Mouse (Mus musculus): ENCODE data around the gene Gbp5. TPM values are rescaled to one million over a fixed set of nuclear protein-coding genes. Genes with fewer than 3 reads are reported as not detected.
"Not testable (repeated sequence)": the region's sequence is repeated elsewhere in the genome, so short reads cannot be mapped to it uniquely, and the experiment has no call there.

The Gbp5 gene
- polyA plus RNA-seq, 1 experiment from 2014 or later = 0.13 TPM

- ATAC-seq (ENCODE audit: low read depth) = peak; percentile 44
- no peaks in the 10 kb centered on the region for H3K4me1 ChIP-seq (ENCODE audit: control insufficient read depth, low read depth, low read length)
- no peaks in the 10 kb centered on the region for H3K9me3 ChIP-seq (replicated peaks; ENCODE audit: control insufficient read depth, low read length)
- H3K27me3 ChIP-seq (ENCODE audit: control insufficient read depth, insufficient read depth, low read depth, low read length) = no peaks in the 10 kb centered on the region
- H3K4me2 ChIP-seq (ENCODE audit: low read depth, low read length) = no peak overlapping the region
- H3K27ac ChIP-seq (ENCODE audit: low read length) = no peak overlapping the region
- no peak overlapping the region for H3K4me3 ChIP-seq (ENCODE audit: low read depth, low read length)
- no peaks in the 10 kb centered on the region for H3K36me3 ChIP-seq (ENCODE audit: control insufficient read depth, insufficient read depth)
- WGBS (ENCODE audit: insufficient replicate concordance) = 50% methylated on average over 3 of the region's 3 CpGs
- H3K9ac ChIP-seq (ENCODE audit: low read depth, low read length) = no peak overlapping the region
These were observed 37.8 kb downstream of the Gbp5 start for GRCm38 (mm10) chr3:142531595-142531994.

- Histone ChIP-seq H3K4me2 (ENCODE audit: low read depth, low read length) (no peak overlapping the region), H3K27ac (ENCODE audit: low read length) (no peak overlapping the region), H3K36me3 (ENCODE audit: control insufficient read depth, insufficient read depth) (no peaks in the 10 kb centered on the region), H3K4me3 (ENCODE audit: low read depth, low read length) (no peak overlapping the region), H3K27me3 (ENCODE audit: control insufficient read depth, insufficient read depth, low read depth, low read length) (no peaks in the 10 kb centered on the region), H3K4me1 (ENCODE audit: control insufficient read depth, low read depth, low read length) (no peaks in the 10 kb centered on the region), H3K9ac (ENCODE audit: low read depth, low read length) (no peak overlapping the region), H3K9me3 (replicated peaks; ENCODE audit: control insufficient read depth, low read length) (no peaks in the 10 kb centered on the region)
- ATAC-seq (ENCODE audit: low read depth) = no peak
- 62% methylated on average over 3 of the region's 3 CpGs for WGBS (ENCODE audit: insufficient replicate concordance)
These were observed 39.4 kb downstream of the Gbp5 start for GRCm38 (mm10) chr3:142533185-142533584.

GRCm38 (mm10) chr3:142535667-142536066, 41.9 kb downstream of the Gbp5 start:
- H3K4me2 ChIP-seq (ENCODE audit: low read depth, low read length) = no peak overlapping the region
- H3K4me3 ChIP-seq (ENCODE audit: low read depth, low read length) = no peak overlapping the region
- WGBS (ENCODE audit: insufficient replicate concordance) = 58% methylated on average over 1 of the region's 1 CpGs
- no peaks in the 10 kb centered on the region for H3K4me1 ChIP-seq (ENCODE audit: control insufficient read depth, low read depth, low read length)
- H3K9ac ChIP-seq (ENCODE audit: low read depth, low read length) = no peak overlapping the region
- no peaks in the 10 kb centered on the region for H3K36me3 ChIP-seq (ENCODE audit: control insufficient read depth, insufficient read depth)
- H3K27ac ChIP-seq (ENCODE audit: low read length) = no peak overlapping the region
- no peaks in the 10 kb centered on the region for H3K9me3 ChIP-seq (replicated peaks; ENCODE audit: control insufficient read depth, low read length)
- no peak for ATAC-seq (ENCODE audit: low read depth)
- H3K27me3 ChIP-seq (ENCODE audit: control insufficient read depth, insufficient read depth, low read depth, low read length) = no peaks in the 10 kb centered on the region

GRCm38 (mm10) chr3:142541391-142541790, 47.6 kb downstream of the Gbp5 start:
- Histone ChIP-seq H3K27me3 (ENCODE audit: control insufficient read depth, insufficient read depth, low read depth, low read length) (no peaks in the 10 kb centered on the region), H3K9me3 (replicated peaks; ENCODE audit: control insufficient read depth, low read length) (no peaks in the 10 kb centered on the region), H3K4me3 (ENCODE audit: low read depth, low read length) (no peak overlapping the region), H3K9ac (ENCODE audit: low read depth, low read length) (no peak overlapping the region), H3K27ac (ENCODE audit: low read length) (no peak overlapping the region), H3K4me1 (ENCODE audit: control insufficient read depth, low read depth, low read length) (no peaks in the 10 kb centered on the region), H3K36me3 (ENCODE audit: control insufficient read depth, insufficient read depth) (no peaks in the 10 kb centered on the region), H3K4me2 (ENCODE audit: low read depth, low read length) (no peak overlapping the region)
- ATAC-seq (ENCODE audit: low read depth) = no peak
- WGBS (ENCODE audit: insufficient replicate concordance) = 58% methylated on average over 6 of the region's 6 CpGs

GRCm38 (mm10) chr3:142542776-142543175, 49.0 kb downstream of the Gbp5 start:
- ATAC-seq (ENCODE audit: low read depth); H3K27ac ChIP-seq (ENCODE audit: low read length); H3K9me3 ChIP-seq (replicated peaks; ENCODE audit: control insufficient read depth, low read length); H3K9ac ChIP-seq (ENCODE audit: low read depth, low read length); H3K36me3 ChIP-seq (ENCODE audit: control insufficient read depth, insufficient read depth); H3K4me2 ChIP-seq (ENCODE audit: low read depth, low read length); H3K4me3 ChIP-seq (ENCODE audit: low read depth, low read length); H3K4me1 ChIP-seq (ENCODE audit: control insufficient read depth, low read depth, low read length); H3K27me3 ChIP-seq (ENCODE audit: control insufficient read depth, insufficient read depth, low read depth, low read length): not testable (repeated sequence)
- 73% methylated on average over 12 of the region's 12 CpGs for WGBS (ENCODE audit: insufficient replicate concordance)

- ATAC-seq (ENCODE audit: low read depth) = no peak
These were observed 52.9 kb downstream of the Gbp5 start for GRCm38 (mm10) chr3:142546690-142547089.

GRCm38 (mm10) chr3:142550052-142550676, 56.4 kb downstream of the Gbp5 start:
- Histone ChIP-seq H3K27me3 (ENCODE audit: control insufficient read depth, insufficient read depth, low read depth, low read length) (no peaks in the 10 kb centered on the region), H3K4me2 (ENCODE audit: low read depth, low read length) (no peak overlapping the region), H3K27ac (ENCODE audit: low read length) (no peak overlapping the region), H3K36me3 (ENCODE audit: control insufficient read depth, insufficient read depth) (no peaks in the 10 kb centered on the region), H3K4me3 (ENCODE audit: low read depth, low read length) (no peak overlapping the region), H3K9me3 (replicated peaks; ENCODE audit: control insufficient read depth, low read length) (no peaks in the 10 kb centered on the region), H3K9ac (ENCODE audit: low read depth, low read length) (no peak overlapping the region), H3K4me1 (ENCODE audit: control insufficient read depth, low read depth, low read length) (no peaks in the 10 kb centered on the region)
- WGBS (ENCODE audit: insufficient replicate concordance) = 56% methylated on average over 3 of the region's 3 CpGs
- no peak for ATAC-seq (ENCODE audit: low read depth)

More at GRCm38 (mm10) chr3:142546690-142547089, 52.9 kb downstream of the Gbp5 start:
- Histone ChIP-seq H3K4me2 (ENCODE audit: low read depth, low read length) (no peak overlapping the region), H3K27ac (ENCODE audit: low read length) (no peak overlapping the region), H3K9ac (ENCODE audit: low read depth, low read length) (no peak overlapping the region), H3K4me1 (ENCODE audit: control insufficient read depth, low read depth, low read length) (no peaks in the 10 kb centered on the region), H3K9me3 (replicated peaks; ENCODE audit: control insufficient read depth, low read length) (no peaks in the 10 kb centered on the region), H3K4me3 (ENCODE audit: low read depth, low read length) (no peak overlapping the region), H3K36me3 (ENCODE audit: control insufficient read depth, insufficient read depth) (no peaks in the 10 kb centered on the region), H3K27me3 (ENCODE audit: control insufficient read depth, insufficient read depth, low read depth, low read length) (no peaks in the 10 kb centered on the region)
- 61% methylated on average over 3 of the region's 3 CpGs for WGBS (ENCODE audit: insufficient replicate concordance)

GRCm38 (mm10) chr3:142554601-142555000, 60.8 kb downstream of the Gbp5 start:
- H3K9me3 ChIP-seq (replicated peaks; ENCODE audit: control insufficient read depth, low read length) = no peaks in the 10 kb centered on the region
- no peak overlapping the region for H3K4me3 ChIP-seq (ENCODE audit: low read depth, low read length)
- no peaks in the 10 kb centered on the region for H3K27me3 ChIP-seq (ENCODE audit: control insufficient read depth, insufficient read depth, low read depth, low read length)
- H3K27ac ChIP-seq (ENCODE audit: low read length) = no peak overlapping the region
- H3K4me1 ChIP-seq (ENCODE audit: control insufficient read depth, low read depth, low read length) = no peaks in the 10 kb centered on the region
- 55% methylated on average over 1 of the region's 1 CpGs for WGBS (ENCODE audit: insufficient replicate concordance)
- H3K4me2 ChIP-seq (ENCODE audit: low read depth, low read length) = no peak overlapping the region
- H3K36me3 ChIP-seq (ENCODE audit: control insufficient read depth, insufficient read depth) = no peaks in the 10 kb centered on the region
- no peak overlapping the region for H3K9ac ChIP-seq (ENCODE audit: low read depth, low read length)
- ATAC-seq (ENCODE audit: low read depth) = no peak

- Histone ChIP-seq H3K4me1 (ENCODE audit: control insufficient read depth, low read depth, low read length) (peaks cover 2% of the 10 kb centered on the region; the same call in 1 of the 2 replicates), H3K4me2 (ENCODE audit: low read depth, low read length) (no peak overlapping the region), H3K27me3 (ENCODE audit: control insufficient read depth, insufficient read depth, low read depth, low read length) (no peaks in the 10 kb centered on the region), H3K9ac (ENCODE audit: low read depth, low read length) (no peak overlapping the region), H3K9me3 (replicated peaks; ENCODE audit: control insufficient read depth, low read length) (no peaks in the 10 kb centered on the region), H3K4me3 (ENCODE audit: low read depth, low read length) (no peak overlapping the region), H3K36me3 (ENCODE audit: control insufficient read depth, insufficient read depth) (no peaks in the 10 kb centered on the region), H3K27ac (ENCODE audit: low read length) (no peak overlapping the region)
- 66% methylated on average over 11 of the region's 11 CpGs for WGBS (ENCODE audit: insufficient replicate concordance)
- ATAC-seq (ENCODE audit: low read depth) = no peak
These were observed 61.8 kb downstream of the Gbp5 start for GRCm38 (mm10) chr3:142555623-142556022.

Measured in liver, embryonic 16.5 days (tissue).